Mouse (Mus musculus) stomach, embryonic 16.5 days (tissue): Measurements from ENCODE around the gene Rdh12. TPM values are rescaled to one million over a fixed set of nuclear protein-coding genes. Genes with fewer than 3 reads are reported as not detected.

Source experiments
- ATAC-seq: fragments of 200-750 bp; cut with Nextera tagmentation; 2 replicates; pipeline ENCODE4 v1.8.0; 2017; ENCODE audit warnings: moderate number of reproducible peaks, moderate TSS enrichment; ENCODE audit not compliant: insufficient read depth, low FRiP score
- H3K27ac ChIP-seq: fragments of 300-500 bp; sonication (generic); 2 replicates; pipeline ENCODE4 v1.5.1; 2014; ENCODE audit warnings: low read length
- H3K27me3 ChIP-seq: fragments of 300-500 bp; sonication (generic); 2 replicates; pipeline ENCODE4 v1.6.1; 2014; ENCODE audit warnings: low read length, control low read depth, mixed read lengths; ENCODE audit not compliant: control insufficient read depth, insufficient read depth
- H3K36me3 ChIP-seq: fragments of 300-500 bp; sonication (generic); 2 replicates; pipeline ENCODE4 v1.6.1; 2014; ENCODE audit warnings: low read length; ENCODE audit not compliant: control insufficient read depth, insufficient read depth
- H3K4me1 ChIP-seq: fragments of 300-500 bp; sonication (generic); 2 replicates; pipeline ENCODE4 v1.6.1; 2014; ENCODE audit warnings: low read length, control low read depth, mixed read lengths; ENCODE audit not compliant: control insufficient read depth, insufficient read depth
- H3K4me2 ChIP-seq: fragments of 300-500 bp; sonication (generic); 2 replicates; pipeline ENCODE4 v1.6.1; 2014; ENCODE audit warnings: low read depth, low read length, mixed read lengths
- H3K4me3 ChIP-seq: fragments of 300-500 bp; sonication (generic); replicated peaks from 2 replicates; pipeline ENCODE4 v1.5.1; 2014; ENCODE audit warnings: mild to moderate bottlenecking, low read length
- H3K9ac ChIP-seq: fragments of 300-500 bp; sonication (generic); 2 replicates; pipeline ENCODE4 v1.6.1; 2014; ENCODE audit warnings: low read length
- H3K9me3 ChIP-seq: fragments of 300-500 bp; sonication (generic); replicated peaks from 2 replicates; pipeline ENCODE4 v1.6.1; 2016; ENCODE audit warnings: low read length, control low read depth; ENCODE audit not compliant: control insufficient read depth
- WGBS: fragments of 180-500 bp; shearing (Covaris S2); extraction: QIAGEN DNeasy Blood & Tissue Kit; methylation state at CpG from one replicate; pipeline ENCODE4 v1.1.7; 2014; 5-methylcytosine and 5-hydroxymethylcytosine counted together
- polyA plus RNA-seq: library from polyadenylated mRNA; unstranded; fragments of >200 nt; fragmentation: Nextera tagmentation; extraction: Ambion mirVana; gene quantifications from 2 replicates; pipeline ENCODE4 v1.2.1, GENCODE M21; 2015

The Rdh12 gene
- 40.0 and 58.4 TPM in 2 replicates for polyA plus RNA-seq

DNA sequence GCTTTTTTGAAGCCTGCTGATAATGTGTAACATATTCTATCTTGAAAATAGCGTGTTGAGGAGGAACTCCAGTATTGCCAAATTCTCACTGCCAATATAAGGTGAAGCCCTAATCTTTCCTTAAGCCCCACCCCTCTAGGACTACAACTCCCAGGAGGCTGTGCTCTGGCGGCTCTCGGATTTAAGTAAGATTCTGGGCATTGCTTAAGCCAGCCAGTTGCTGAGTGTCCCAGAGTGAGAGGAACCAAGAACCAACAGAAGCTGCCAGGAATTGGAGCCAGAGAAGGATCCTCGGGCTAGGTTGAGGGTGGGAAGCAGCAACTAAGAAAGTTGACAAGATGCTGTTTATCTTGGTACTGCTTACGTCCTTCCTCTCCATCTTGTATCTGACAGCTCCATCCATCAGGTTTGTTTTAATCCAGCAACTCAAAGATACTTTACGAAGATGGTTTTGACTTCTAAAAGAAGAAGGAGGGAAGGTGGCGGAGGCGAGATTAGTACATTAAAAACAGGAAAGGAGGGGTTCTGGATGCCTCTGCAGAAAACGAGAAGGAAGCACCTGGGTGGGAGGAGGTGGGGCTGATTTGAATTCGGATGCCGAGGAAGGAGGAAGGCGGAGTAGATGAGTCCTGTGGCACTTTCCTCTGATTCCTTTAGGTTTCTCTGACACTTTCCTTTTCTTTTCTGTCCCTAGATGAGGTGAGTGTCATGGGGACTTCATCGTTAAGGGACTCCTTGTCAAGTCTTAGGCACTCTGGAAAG lies at the start of gene Rdh12:
TSS of gene Rdh12 (plus strand) at position 212 of the 762 bp plus-strand sequence.
- peak; percentile 73; the same call in 1 of the 2 replicates for ATAC-seq
- Histone ChIP-seq H3K4me2 (peak within 1 kb of the TSS; percentile 66), H3K9ac (peak within 1 kb of the TSS; percentile 64), H3K9me3 (no peaks in the 10 kb centered on the region), H3K27ac (peak within 1 kb of the TSS; percentile 80), H3K36me3 (no peaks in the 10 kb centered on the region), H3K4me1 (no peaks in the 10 kb centered on the region), H3K4me3 (peak within 1 kb of the TSS; percentile 53), H3K27me3 (no peaks in the 10 kb centered on the region)
- WGBS, result 4% methylated on average over 13 of the region's 13 CpGs

DNA sequence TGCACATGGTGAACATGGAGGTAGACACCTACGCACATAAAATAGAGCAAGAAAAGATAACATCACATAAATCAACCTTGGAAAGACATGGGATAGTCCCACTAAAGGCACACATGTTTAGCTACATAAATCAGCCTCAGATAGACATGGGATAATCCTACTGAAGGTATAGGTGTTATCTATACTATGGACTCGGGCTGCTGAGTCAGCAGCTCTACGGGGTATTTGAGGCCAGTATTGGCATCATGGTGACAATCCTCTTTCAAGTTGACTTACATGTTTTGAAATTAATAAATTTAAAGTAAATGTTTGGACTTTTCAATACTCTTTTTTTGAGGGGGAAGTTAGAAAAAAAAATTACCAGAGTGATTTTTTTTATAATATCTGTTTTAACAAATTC lies 45.8 kb upstream of the Rdh12 start:
- Histone ChIP-seq H3K27me3 (no peaks in the 10 kb centered on the region), H3K9ac (no peak overlapping the region), H3K4me3 (no peak overlapping the region), H3K4me1 (no peaks in the 10 kb centered on the region), H3K27ac (no peak overlapping the region), H3K9me3 (no peaks in the 10 kb centered on the region), H3K36me3 (peaks cover 7% of the 10 kb centered on the region), H3K4me2 (no peak overlapping the region)
- no peak for ATAC-seq
- WGBS, result 89% methylated on average over 3 of the region's 3 CpGs

DNA sequence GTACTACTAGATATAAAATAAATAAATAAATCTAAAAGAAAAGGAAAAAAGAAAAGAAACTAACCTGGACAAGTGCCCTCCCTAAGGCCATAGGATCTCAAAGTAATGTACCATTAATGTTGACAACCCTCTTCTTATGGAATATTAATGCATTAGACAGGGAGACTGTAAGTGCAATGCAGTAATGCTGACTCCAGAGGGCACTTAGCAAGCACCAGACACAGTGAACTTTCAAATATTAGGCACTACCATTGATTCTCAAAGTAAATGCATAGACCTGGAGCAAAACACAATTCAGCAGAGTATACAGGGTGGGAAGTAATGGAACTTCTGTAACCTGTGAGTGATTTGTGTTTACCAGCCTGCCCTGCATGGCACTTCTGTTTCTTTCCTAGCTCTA lies 39.5 kb upstream of the Rdh12 start:
- Histone ChIP-seq H3K9me3 (no peaks in the 10 kb centered on the region), H3K36me3 (no peaks in the 10 kb centered on the region; the same call in 1 of the 2 replicates), H3K4me2 (no peak overlapping the region), H3K27ac (no peak overlapping the region), H3K4me1 (peaks cover 3% of the 10 kb centered on the region; the same call in 1 of the 2 replicates), H3K27me3 (no peaks in the 10 kb centered on the region), H3K9ac (no peak overlapping the region), H3K4me3 (no peak overlapping the region)
- ATAC-seq, result no peak

DNA sequence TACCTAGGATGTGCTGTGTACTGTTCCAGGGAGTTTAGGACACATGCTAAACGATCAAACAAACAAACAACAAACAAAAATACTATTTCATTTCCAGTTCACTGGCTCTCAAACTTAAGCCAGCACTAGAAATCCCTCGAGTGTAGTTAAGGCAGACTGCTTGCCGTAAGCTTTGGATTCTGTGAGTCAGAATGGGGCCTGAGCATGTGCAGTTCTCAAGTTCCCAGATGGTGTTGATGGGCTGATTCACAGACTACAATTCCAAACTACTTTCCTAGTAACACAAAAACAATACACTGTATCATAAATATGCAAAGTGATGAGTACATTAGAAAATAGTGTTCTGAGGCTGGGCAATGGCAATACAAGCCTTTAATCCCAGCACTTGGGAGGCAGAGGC lies 38.3 kb upstream of the Rdh12 start:
- WGBS, result 79% methylated on average over 3 of the region's 3 CpGs
- no peaks in the 10 kb centered on the region for H3K36me3 ChIP-seq

DNA sequence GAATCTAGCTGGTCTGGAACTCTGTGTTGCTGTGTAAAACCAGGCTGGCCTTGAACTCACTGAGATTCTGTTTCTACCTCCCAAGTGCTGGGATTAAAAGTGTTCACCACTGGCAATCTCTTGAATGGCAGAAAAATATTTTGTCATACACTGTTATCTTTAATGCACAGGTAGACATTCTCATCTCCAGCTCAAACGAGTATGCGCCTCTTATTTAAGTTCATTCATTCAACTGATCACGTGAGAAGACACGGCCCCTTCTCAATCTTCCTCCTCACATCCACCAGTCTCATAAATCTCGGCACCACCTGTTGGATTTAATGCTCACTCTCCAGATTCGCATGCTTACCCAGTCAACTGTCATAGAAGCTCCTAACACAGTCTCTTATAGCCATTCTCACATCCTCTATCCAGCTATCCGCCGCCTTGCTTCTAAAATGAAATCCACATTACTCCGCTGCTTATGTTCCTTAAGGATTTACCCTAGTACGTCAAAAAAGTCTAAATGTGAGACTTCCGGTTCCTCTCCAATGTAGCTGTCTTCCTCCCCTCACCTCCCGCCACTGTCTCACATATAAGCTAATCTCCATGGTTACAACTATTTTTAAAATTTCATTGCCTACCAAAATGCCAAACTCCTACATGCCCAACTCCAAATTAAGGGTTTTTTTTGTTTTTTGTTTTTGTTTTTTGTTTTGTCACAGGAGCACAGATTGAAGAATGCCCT lies 37.3 kb upstream of the Rdh12 start:
- peak overlapping the region; percentile 66 for H3K4me2 ChIP-seq
- peak overlapping the region; percentile 93 for H3K9ac ChIP-seq
- H3K9me3 ChIP-seq, result no peaks in the 10 kb centered on the region
- ATAC-seq, result no peak
- WGBS, result 23% methylated on average over 12 of the region's 12 CpGs
- no peak overlapping the region; the same call in 1 of the 2 replicates for H3K27ac ChIP-seq
- H3K27me3 ChIP-seq, result no peaks in the 10 kb centered on the region
- H3K4me1 ChIP-seq, result peaks cover 3% of the 10 kb centered on the region; the same call in 1 of the 2 replicates
- H3K4me3 ChIP-seq, result peak overlapping the region; percentile 99
- peaks cover 7% of the 10 kb centered on the region for H3K36me3 ChIP-seq

More for the DNA sequence above, 38.3 kb upstream of the Rdh12 start:
- no peak for ATAC-seq
- no peak overlapping the region for H3K9ac ChIP-seq
- no peak overlapping the region for H3K27ac ChIP-seq
- H3K9me3 ChIP-seq, result no peaks in the 10 kb centered on the region
- H3K4me3 ChIP-seq, result no peak overlapping the region
- no peak overlapping the region for H3K4me2 ChIP-seq
- H3K27me3 ChIP-seq, result no peaks in the 10 kb centered on the region
- H3K4me1 ChIP-seq, result peaks cover 3% of the 10 kb centered on the region; the same call in 1 of the 2 replicates

DNA sequence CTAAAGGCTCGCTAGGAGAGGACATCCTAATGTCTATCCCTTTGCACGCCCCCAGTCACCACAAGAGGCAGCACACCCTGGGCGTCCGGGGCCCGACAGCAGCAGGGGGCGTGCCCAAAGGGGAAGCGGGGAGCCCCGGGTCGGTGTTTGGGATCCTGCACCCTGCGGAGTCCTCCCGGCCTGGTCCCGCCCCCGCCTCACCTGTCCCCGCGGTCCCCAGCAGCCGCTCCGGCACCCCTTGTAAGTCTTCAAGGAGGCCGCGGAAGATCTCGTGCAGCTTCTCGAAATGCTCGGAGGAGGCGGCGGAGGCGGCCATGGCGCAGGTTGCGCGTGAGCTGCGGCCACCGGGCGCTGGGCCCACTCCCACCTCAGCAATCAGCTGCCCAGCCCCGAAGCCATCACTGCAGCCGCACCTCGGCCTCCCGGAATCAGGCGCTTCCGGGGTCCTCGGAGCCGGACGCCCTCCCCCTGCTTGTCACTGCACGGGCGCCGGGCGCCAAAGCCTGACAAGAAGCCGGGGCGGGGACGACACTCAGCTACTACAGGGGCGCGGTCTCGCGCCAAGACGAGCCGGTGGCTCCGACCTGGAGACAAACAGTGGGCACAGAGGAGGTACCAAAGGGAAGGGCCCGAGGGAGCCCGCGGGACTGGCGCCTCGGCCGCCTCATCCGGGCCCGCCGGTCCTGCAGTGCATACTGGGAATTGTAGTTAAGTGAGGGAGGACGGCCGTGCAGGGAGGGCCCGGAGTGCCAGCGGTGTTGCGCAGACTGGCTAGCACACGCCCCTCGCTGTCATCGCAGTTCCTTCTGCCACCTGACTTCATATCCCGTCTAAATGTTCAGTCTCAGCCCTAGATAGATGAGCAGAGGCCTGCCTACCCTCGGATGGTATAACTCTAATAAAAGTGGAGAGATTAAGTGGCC lies 36.4 kb upstream of the Rdh12 start, which contains the start of gene Vti1b:
TSS of gene Vti1b (minus strand) at position 649 of the 923 bp plus-strand sequence.
- Histone ChIP-seq H3K4me1 (peaks cover 3% of the 10 kb centered on the region; the same call in 1 of the 2 replicates), H3K9ac (peak within 1 kb of the TSS; percentile 93), H3K4me3 (peak within 1 kb of the TSS; percentile 99), H3K27ac (peak within 1 kb of the TSS; percentile 95), H3K9me3 (no peaks in the 10 kb centered on the region), H3K36me3 (peaks cover 11% of the 10 kb centered on the region), H3K27me3 (no peaks in the 10 kb centered on the region), H3K4me2 (peak within 1 kb of the TSS; percentile 66)
- under 1% methylated on average over 73 of the region's 73 CpGs for WGBS
- ATAC-seq, result peak; percentile 97

DNA sequence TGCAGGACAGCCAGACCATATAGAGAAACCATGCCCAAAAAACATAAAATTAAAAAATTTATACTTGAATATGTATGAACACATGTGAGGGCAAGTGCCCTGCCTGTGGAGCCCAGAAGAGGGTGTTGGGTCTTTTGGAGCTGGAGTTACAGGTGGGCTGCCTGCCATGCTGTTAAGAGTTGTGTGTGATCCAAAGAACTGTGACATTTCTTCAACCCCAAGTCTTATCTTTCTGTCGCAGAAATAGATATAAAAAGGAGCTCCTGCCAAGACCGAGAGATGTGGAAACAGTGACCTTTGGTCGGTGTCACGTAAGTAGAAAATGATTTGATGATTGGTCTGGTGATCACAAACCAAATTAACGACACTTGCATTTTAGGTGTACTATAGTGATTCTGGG lies 35.0 kb upstream of the Rdh12 start:
- no peak for ATAC-seq
- H3K4me3 ChIP-seq, result no peak overlapping the region
- no peak overlapping the region for H3K9ac ChIP-seq
- no peaks in the 10 kb centered on the region for H3K9me3 ChIP-seq
- 75% methylated on average over 5 of the region's 5 CpGs for WGBS
- peaks cover 11% of the 10 kb centered on the region for H3K36me3 ChIP-seq
- no peak overlapping the region for H3K27ac ChIP-seq
- H3K4me1 ChIP-seq, result peaks cover 3% of the 10 kb centered on the region; the same call in 1 of the 2 replicates
- no peak overlapping the region for H3K4me2 ChIP-seq
- no peaks in the 10 kb centered on the region for H3K27me3 ChIP-seq

DNA sequence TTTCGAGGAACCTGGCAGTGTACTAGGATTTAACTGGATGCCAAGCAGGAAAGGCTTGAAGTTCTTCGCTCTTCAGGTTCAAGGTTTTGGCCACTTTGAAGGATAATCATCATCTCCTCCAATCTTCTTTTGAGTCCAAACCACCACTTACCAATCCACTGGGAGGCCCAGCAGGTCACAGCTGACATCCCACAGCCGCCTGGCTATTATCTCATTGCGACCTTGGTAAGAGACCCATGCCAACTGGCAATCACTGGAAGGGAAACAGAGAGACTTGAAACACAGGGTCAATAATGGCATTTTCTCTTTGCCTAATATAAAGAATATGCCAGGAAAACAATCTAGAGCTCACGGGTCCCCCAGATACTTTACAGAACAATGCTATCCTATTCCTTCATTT lies 32.7 kb upstream of the Rdh12 start:
- Histone ChIP-seq H3K9me3 (no peaks in the 10 kb centered on the region), H3K4me1 (peaks cover 3% of the 10 kb centered on the region; the same call in 1 of the 2 replicates), H3K27me3 (no peaks in the 10 kb centered on the region), H3K4me3 (no peak overlapping the region), H3K4me2 (no peak overlapping the region), H3K9ac (no peak overlapping the region), H3K27ac (no peak overlapping the region), H3K36me3 (peaks cover 14% of the 10 kb centered on the region)
- 92% methylated on average over 5 of the region's 5 CpGs for WGBS
- no peak for ATAC-seq
